Mouse (Mus musculus): ENCODE data around the gene Plod2. TPM values are rescaled to one million over a fixed set of nuclear protein-coding genes. Genes with fewer than 3 reads are reported as not detected.

Plod2 gene
- polyA plus RNA-seq, 1 experiment = 14.8 TPM

- Histone ChIP-seq H3K79me3 (ENCODE audit: low read depth) (no peaks in the 10 kb centered on the region), H3K27me3 (ENCODE audit: control insufficient read depth, insufficient read depth, insufficient read length) (no peaks in the 10 kb centered on the region), H3ac (ENCODE audit: control insufficient read depth, insufficient read length, low read depth) (no peak overlapping the region), H3K79me2 (ENCODE audit: control insufficient read depth, insufficient read depth) (no peaks in the 10 kb centered on the region), H3K4me3 (ENCODE audit: insufficient read depth, poor library complexity, severe bottlenecking) (no peak overlapping the region), H3K36me3 (ENCODE audit: control insufficient read depth, insufficient read depth) (no peaks in the 10 kb centered on the region)
- TF ChIP-seq FOSL1 (IDR thresholded peaks at IDR 0.05; ENCODE audit: insufficient read depth, low read length, poor library complexity, severe bottlenecking) (no peak), CTCF (IDR thresholded peaks at IDR 0.05; ENCODE audit: control insufficient read depth, insufficient read depth, insufficient read length) (no peak), CEBPB (IDR thresholded peaks at IDR 0.05; ENCODE audit: low read depth) (no peak), MAX (IDR thresholded peaks at IDR 0.05) (no peak), MYOG (IDR thresholded peaks at IDR 0.05; ENCODE audit: control insufficient read depth, extremely low read depth, insufficient read length) (no peak), USF1 (IDR thresholded peaks at IDR 0.05; ENCODE audit: low read depth) (no peak), MYOD1 (IDR thresholded peaks at IDR 0.05; ENCODE audit: control insufficient read depth, insufficient read length, low read depth) (no peak)
Observed at GRCm38 (mm10) chr9:92641717-92642116, 99.7 kb downstream of the Plod2 start.

Other genes with a start within 250 kb of the Plod2 start
- gene 1700057G04Rik, start 232.8 kb upstream of the Plod2 start, polyA plus RNA-seq (2012; fragmentation: generic; extraction: Trizol) = 0.08 TPM
- 1.8 TPM for gene Plscr4, start 84.8 kb upstream of the Plod2 start, polyA plus RNA-seq (2012; fragmentation: generic; extraction: Trizol)

Data from C2C12 (cell line).